Mouse (Mus musculus) limb, embryonic 10.5 days (tissue): ENCODE data around the gene Col25a1. TPM values are rescaled to one million over a fixed set of nuclear protein-coding genes. Genes with fewer than 3 reads are reported as not detected.

Source experiments
- DNase-seq: peaks from one replicate; pipeline ENCODE4 v3.0.0-alpha.2; 2017; ENCODE audit warnings: low spot score
- H3K27ac ChIP-seq: fragments of 300-500 bp; sonication (generic); 2 replicates; pipeline ENCODE4 v1.5.1; 2016; ENCODE audit warnings: mild to moderate bottlenecking
- H3K27me3 ChIP-seq: fragments of 300-500 bp; sonication (generic); 2 replicates; pipeline ENCODE4 v1.6.1; 2016; ENCODE audit warnings: low read depth, mild to moderate bottlenecking; ENCODE audit not compliant: poor library complexity, severe bottlenecking
- H3K36me3 ChIP-seq: fragments of 300-500 bp; sonication (generic); 2 replicates; pipeline ENCODE4 v1.6.1; 2016; ENCODE audit warnings: mild to moderate bottlenecking, moderate library complexity
- H3K4me1 ChIP-seq: fragments of 300-500 bp; sonication (generic); 2 replicates; pipeline ENCODE4 v1.6.1; 2016
- H3K4me3 ChIP-seq: fragments of 300-500 bp; sonication (generic); 2 replicates; pipeline ENCODE4 v1.5.1; 2016; ENCODE audit warnings: mild to moderate bottlenecking, moderate library complexity
- H3K9me3 ChIP-seq: fragments of 300-500 bp; sonication (generic); replicated peaks from 2 replicates; pipeline ENCODE4 v1.6.1; 2016; ENCODE audit warnings: mild to moderate bottlenecking
- WGBS: fragments of 180-500 bp; shearing (Covaris S2); methylation state at CpG from one replicate; pipeline ENCODE4 v1.1.7; 2016; 5-methylcytosine and 5-hydroxymethylcytosine counted together
- polyA plus RNA-seq: library from polyadenylated mRNA; unstranded; fragments of >200 nt; fragmentation: Nextera tagmentation; extraction: Ambion mirVana; gene quantifications from 2 replicates; pipeline ENCODE4 v1.2.1, GENCODE M21; 2016

Col25a1 gene
- polyA plus RNA-seq, 1 experiment from 2014 or later, result 18.3 TPM

DNA sequence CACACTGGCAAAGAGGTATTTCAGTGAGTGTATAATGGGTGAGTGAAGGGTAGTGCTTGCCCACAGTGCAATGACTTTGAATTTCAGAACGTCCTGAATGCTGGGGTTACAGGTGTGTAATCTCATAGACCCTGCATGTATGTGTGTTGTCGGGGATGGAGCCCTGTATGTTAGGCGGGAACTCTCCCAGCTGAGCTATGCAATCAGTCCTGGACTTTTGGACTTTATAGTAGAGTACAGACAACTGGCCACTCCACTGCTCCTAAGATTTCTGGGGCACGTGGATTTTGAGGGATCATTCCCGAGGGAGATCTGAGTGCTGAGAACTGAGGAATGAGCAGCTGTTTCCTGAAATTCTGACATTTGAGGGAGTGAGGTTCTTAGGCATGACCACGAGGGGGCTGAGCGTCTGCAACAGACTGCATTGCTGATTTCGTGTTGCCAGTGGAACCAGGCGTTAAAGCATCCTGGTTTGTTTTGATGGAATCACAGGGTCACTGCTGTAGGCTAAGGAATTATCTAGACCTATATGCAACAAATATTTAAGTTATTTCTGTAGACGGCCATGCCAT, 1.6 kb upstream of the Col25a1 start:
- DNase-seq, result no peak
- WGBS, result 57% methylated on average over 10 of the region's 10 CpGs
- Histone ChIP-seq H3K4me1 (peaks cover 24% of the 10 kb centered on the region), H3K27me3 (no peaks in the 10 kb centered on the region), H3K36me3 (no peaks in the 10 kb centered on the region), H3K4me3 (no peak overlapping the region), H3K9me3 (no peaks in the 10 kb centered on the region), H3K27ac (no peak overlapping the region)

DNA sequence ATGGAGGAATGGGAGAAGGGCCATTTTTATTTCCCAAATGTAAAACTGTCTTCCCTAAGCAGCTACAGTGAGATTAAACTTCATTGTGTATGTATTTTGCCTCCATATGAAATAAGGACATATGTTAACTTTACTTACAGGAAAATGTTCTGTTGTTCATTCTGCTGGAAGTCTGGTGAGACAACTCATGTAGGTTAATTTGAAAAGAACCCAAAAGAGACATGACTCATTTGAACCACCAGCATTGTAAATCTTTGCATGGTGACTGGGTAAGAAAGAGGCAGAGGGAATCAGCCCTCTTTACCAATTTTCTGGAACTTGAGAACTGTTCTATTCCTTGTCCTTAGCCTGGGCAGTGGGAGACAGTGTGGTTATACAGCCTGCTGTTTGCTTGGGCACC, 5.9 kb downstream of the Col25a1 start:
- H3K27me3 ChIP-seq, result no peaks in the 10 kb centered on the region

GRCm38 (mm10) chr3:130137640-130138039, 6.3 kb downstream of the Col25a1 start:
- no peaks in the 10 kb centered on the region for H3K9me3 ChIP-seq
- no peak for DNase-seq
- no peak overlapping the region for H3K4me3 ChIP-seq
- H3K27ac ChIP-seq, result no peak overlapping the region
- H3K4me1 ChIP-seq, result 0 out of 2 replicates have a peak, but pooled peaks cover 3% of the 10 kb centered on the region
- no peaks in the 10 kb centered on the region for H3K27me3 ChIP-seq
- no peaks in the 10 kb centered on the region for H3K36me3 ChIP-seq
- 69% methylated on average over 3 of the region's 3 CpGs for WGBS

More for the DNA sequence above, 5.9 kb downstream of the Col25a1 start:
- Histone ChIP-seq H3K4me1 (0 out of 2 replicates have a peak, but pooled peaks cover 3% of the 10 kb centered on the region), H3K36me3 (no peaks in the 10 kb centered on the region), H3K4me3 (no peak overlapping the region), H3K27ac (no peak overlapping the region), H3K9me3 (no peaks in the 10 kb centered on the region)
- DNase-seq, result no peak

GRCm38 (mm10) chr3:130145874-130146273, 14.6 kb downstream of the Col25a1 start:
- no peak for DNase-seq
- WGBS, result 79% methylated on average over 12 of the region's 12 CpGs
- 0 out of 2 replicates have a peak, but pooled peaks cover 4% of the 10 kb centered on the region for H3K4me1 ChIP-seq
- H3K9me3 ChIP-seq, result no peaks in the 10 kb centered on the region
- H3K27ac ChIP-seq, result no peak overlapping the region
- no peaks in the 10 kb centered on the region for H3K36me3 ChIP-seq
- H3K4me3 ChIP-seq, result no peak overlapping the region
- H3K27me3 ChIP-seq, result peaks cover 1% of the 10 kb centered on the region; the same call in 1 of the 2 replicates

DNA sequence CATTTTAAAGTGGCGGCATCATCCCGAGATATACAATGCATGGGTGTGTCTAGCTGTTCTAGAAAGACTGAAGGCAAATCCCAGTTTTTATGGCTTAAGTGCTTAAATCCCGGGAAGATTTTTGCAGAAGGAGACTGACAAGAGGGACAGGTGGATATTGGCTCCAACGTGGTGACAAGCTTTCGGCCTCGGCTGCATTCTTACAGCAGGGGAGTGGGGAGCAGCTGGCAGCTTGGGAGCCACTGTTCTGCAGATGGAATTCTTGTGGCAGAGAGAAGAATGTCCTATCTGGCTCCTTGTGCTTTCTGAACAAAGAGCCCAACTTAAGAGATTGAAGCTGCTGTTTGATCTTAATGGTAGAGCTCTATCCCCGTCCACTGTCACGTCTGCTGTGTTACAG, 16.5 kb downstream of the Col25a1 start:
- DNase-seq, result no peak
- H3K27me3 ChIP-seq, result peaks cover 6% of the 10 kb centered on the region; the same call in 1 of the 2 replicates
- 0 out of 2 replicates have a peak, but pooled peaks cover 4% of the 10 kb centered on the region for H3K4me1 ChIP-seq
- H3K27ac ChIP-seq, result no peak overlapping the region
- no peaks in the 10 kb centered on the region for H3K36me3 ChIP-seq
- WGBS, result 75% methylated on average over 8 of the region's 8 CpGs
- H3K9me3 ChIP-seq, result no peaks in the 10 kb centered on the region
- no peak overlapping the region for H3K4me3 ChIP-seq

DNA sequence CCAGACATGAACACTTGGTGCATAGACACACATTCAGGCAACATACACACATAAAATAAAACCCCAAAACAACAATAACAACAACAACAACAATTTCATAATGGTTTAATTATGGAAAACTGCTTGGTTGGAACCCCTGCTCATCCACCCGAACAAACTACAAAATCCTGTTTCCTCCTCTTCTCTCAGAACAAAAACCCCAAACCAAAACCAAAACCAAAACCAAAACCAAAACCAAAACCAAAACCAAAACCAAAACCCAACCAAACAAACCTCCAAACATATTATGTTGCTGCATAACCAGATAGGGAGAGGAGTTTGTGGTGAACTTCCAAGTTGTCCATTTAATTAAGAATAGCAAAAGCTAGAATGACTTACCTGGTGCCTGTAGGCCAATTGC, 17.9 kb downstream of the Col25a1 start:
- H3K36me3 ChIP-seq, result no peaks in the 10 kb centered on the region
- 82% methylated on average over 1 of the region's 1 CpGs for WGBS
- DNase-seq, result no peak
- no peak overlapping the region for H3K4me3 ChIP-seq
- peaks cover 6% of the 10 kb centered on the region; the same call in 1 of the 2 replicates for H3K27me3 ChIP-seq
- H3K4me1 ChIP-seq, result 0 out of 2 replicates have a peak, but pooled peaks cover 4% of the 10 kb centered on the region
- H3K9me3 ChIP-seq, result no peaks in the 10 kb centered on the region
- H3K27ac ChIP-seq, result no peak overlapping the region

- no peak overlapping the region for H3K4me3 ChIP-seq
- no peak for DNase-seq
- WGBS, result 90% methylated on average over 3 of the region's 3 CpGs
Observed at GRCm38 (mm10) chr3:130153117-130153516, 21.8 kb downstream of the Col25a1 start.

DNA sequence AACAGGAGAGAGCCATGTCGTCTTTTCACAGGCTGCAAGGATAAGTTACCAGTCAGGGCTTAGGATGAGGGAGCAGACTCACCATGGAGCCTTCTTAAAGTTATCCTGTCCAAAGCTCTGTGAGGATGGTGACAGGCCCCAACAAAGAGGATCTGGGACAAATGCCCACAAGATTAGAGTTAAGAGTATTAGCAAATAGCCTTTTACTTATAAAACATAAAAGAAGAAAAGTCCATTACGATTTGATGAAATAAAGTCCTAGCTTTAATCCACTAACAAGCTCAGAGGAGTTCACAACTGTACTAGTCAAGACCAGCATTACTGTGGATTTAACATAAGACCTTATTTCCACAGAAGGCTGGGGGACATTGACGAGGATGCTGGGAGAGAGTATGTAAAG, 26.2 kb downstream of the Col25a1 start:
- WGBS, result 78% methylated on average over 3 of the region's 3 CpGs
- no peaks in the 10 kb centered on the region for H3K36me3 ChIP-seq
- H3K4me3 ChIP-seq, result no peak overlapping the region

More at GRCm38 (mm10) chr3:130153117-130153516, 21.8 kb downstream of the Col25a1 start:
- no peak overlapping the region for H3K27ac ChIP-seq
- H3K36me3 ChIP-seq, result no peaks in the 10 kb centered on the region
- peaks cover 6% of the 10 kb centered on the region; the same call in 1 of the 2 replicates for H3K27me3 ChIP-seq
- no peaks in the 10 kb centered on the region for H3K9me3 ChIP-seq
- H3K4me1 ChIP-seq, result 0 out of 2 replicates have a peak, but pooled peaks cover 4% of the 10 kb centered on the region

DNA sequence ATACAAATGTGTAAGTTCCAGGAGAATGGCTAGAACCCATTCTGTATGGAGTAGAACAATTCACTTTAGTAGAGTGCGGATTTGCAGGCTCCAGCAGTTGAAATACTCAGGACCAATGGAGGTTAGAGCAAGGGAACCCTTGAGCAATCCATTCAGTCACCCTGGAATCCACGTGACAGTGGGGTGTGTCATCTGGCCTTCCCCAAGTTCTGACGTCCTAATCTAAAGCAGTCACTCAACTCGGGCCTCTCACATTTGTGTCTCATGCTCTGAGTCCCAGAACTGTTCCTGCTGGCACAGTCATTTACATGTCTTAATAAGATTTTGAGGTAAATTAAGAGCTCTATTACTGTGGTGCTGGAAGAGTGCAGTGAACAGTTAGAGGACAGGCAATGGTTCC, 28.6 kb downstream of the Col25a1 start:
- Histone ChIP-seq H3K4me1 (peaks cover 41% of the 10 kb centered on the region), H3K9me3 (no peaks in the 10 kb centered on the region), H3K27ac (no peak overlapping the region), H3K27me3 (no peaks in the 10 kb centered on the region), H3K4me3 (no peak overlapping the region), H3K36me3 (no peaks in the 10 kb centered on the region)
- no peak for DNase-seq
- 73% methylated on average over 4 of the region's 4 CpGs for WGBS

More for the DNA sequence above, 26.2 kb downstream of the Col25a1 start:
- H3K4me1 ChIP-seq, result peaks cover 33% of the 10 kb centered on the region
- no peak for DNase-seq
- H3K27me3 ChIP-seq, result no peaks in the 10 kb centered on the region
- no peak overlapping the region for H3K27ac ChIP-seq
- no peaks in the 10 kb centered on the region for H3K9me3 ChIP-seq

GRCm38 (mm10) chr3:130160902-130161301, 29.6 kb downstream of the Col25a1 start:
- 65% methylated on average over 4 of the region's 4 CpGs for WGBS
- Histone ChIP-seq H3K9me3 (no peaks in the 10 kb centered on the region), H3K27me3 (no peaks in the 10 kb centered on the region), H3K27ac (peak overlapping the region; percentile 72), H3K4me3 (no peak overlapping the region), H3K4me1 (peaks cover 41% of the 10 kb centered on the region), H3K36me3 (no peaks in the 10 kb centered on the region)
- DNase-seq, result no peak

DNA sequence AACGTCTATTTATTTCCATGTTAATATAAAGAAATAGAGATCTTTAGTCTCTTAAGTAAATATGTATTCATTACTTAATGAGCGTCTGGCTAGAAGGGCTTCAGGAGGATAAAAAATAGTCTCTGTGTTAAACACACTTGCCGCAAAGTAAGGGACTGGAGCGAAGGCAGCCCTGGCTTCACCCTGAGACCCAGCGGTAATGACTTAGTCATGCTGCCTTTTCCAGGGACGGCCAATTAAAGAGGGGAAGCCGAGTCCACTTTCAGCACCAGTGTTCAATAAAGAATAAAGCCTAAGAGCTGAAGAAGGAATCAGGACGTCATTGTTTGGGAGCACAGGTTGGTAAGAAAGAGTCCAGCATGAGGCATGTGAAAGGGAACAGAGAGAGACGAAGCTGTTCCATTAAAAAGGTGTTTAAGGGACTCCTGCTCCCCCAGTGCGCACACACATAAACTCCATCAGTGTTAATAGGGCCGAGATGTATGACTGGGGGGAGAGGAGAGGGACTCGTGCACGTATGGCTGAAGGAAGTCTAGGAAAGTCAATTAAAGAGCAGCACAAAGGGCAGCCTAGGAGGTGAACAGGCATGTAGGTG, 30.1 kb downstream of the Col25a1 start:
- Histone ChIP-seq H3K27ac (peak overlapping the region; percentile 72), H3K4me3 (no peak overlapping the region), H3K4me1 (peaks cover 41% of the 10 kb centered on the region), H3K9me3 (no peaks in the 10 kb centered on the region), H3K27me3 (no peaks in the 10 kb centered on the region), H3K36me3 (no peaks in the 10 kb centered on the region)
- WGBS, result 40% methylated on average over 13 of the region's 13 CpGs
- peak; percentile 54 for DNase-seq

DNA sequence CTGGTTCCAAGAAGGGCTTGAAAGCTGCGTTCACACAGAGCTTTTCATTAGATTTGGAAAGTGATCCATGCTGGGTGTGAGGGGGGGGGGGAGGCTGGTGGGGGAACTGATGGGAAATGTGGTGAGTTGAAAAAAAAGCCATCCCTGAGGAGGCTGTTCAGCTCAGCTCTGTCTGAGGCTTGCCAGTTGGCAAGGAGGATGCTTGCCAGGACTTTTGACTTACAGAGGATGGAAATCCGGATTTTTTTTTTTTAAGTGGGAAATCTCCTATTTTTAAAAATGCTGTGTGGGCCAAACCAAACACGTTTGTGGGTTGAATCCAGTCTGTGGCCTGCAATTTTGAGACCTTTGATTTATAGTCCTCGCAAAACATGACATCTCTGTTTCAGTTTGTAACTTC, 35.6 kb downstream of the Col25a1 start:
- Histone ChIP-seq H3K4me3 (no peak overlapping the region), H3K4me1 (peaks cover 15% of the 10 kb centered on the region), H3K27me3 (no peaks in the 10 kb centered on the region; the same call in 1 of the 2 replicates), H3K27ac (no peak overlapping the region), H3K36me3 (no peaks in the 10 kb centered on the region), H3K9me3 (no peaks in the 10 kb centered on the region)
- DNase-seq, result no peak
- WGBS, result 76% methylated on average over 4 of the region's 4 CpGs

GRCm38 (mm10) chr3:130172764-130173163, 41.5 kb downstream of the Col25a1 start:
- no peaks in the 10 kb centered on the region for H3K9me3 ChIP-seq
- no peak overlapping the region for H3K4me3 ChIP-seq
- DNase-seq, result no peak
- 82% methylated on average over 17 of the region's 17 CpGs for WGBS
- no peaks in the 10 kb centered on the region for H3K36me3 ChIP-seq
- peaks cover 5% of the 10 kb centered on the region; the same call in 1 of the 2 replicates for H3K27me3 ChIP-seq
- H3K27ac ChIP-seq, result no peak overlapping the region
- H3K4me1 ChIP-seq, result no peaks in the 10 kb centered on the region
